Mouse (Mus musculus): ENCODE measurements around the gene 2310057M21Rik. TPM values are rescaled to one million over a fixed set of nuclear protein-coding genes. Genes with fewer than 3 reads are reported as not detected.
A peak's percentile ranks its signal among the peaks of the same experiment; 100 is the strongest.
"Not testable (repeated sequence)": the region's sequence is repeated elsewhere in the genome, so short reads cannot be mapped to it uniquely, and the experiment has no call there.

2310057M21Rik gene
- polyA plus RNA-seq (2015; fragmentation: Nextera tagmentation; extraction: Ambion mirVana) = 17.7 and 19.2 TPM in 2 replicates

DNA sequence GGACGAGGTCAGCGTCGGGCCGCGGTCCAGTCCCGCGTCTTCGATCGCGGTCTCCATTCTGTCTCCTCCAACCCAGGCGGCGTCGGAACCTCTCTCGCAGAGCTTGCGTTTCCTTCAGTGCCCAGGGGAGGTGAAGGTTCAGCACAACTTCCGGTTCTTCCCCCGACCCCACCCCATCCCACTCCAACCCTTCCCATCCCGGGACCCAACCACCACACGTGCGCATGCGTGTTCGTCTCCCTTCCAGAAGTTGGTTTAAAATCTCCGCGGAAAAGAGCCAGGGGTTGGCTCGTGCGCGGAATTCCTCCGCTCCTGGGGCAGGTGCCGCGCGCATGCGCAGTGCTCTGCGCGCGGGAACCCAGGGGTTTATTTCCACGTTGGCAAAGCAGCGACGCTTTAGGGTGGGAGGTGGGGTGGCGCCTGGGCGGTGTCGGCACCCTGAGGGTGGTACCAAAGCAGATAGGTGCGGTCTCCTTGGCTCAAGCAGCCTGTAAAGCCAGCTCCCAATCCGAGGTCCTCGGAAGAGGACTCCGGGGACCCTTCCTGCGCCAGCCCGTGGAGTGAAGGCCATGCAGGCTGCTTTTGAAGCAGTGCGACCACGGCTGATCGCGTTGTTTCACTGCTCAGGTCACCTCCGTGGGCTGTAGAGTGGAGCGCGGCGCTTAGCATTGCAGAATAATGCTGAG, at the start of gene 2310057M21Rik:
2310057M21Rik (minus strand) TSS at position 145 of the 686 bp plus-strand sequence.
- H3K9ac ChIP-seq = peak within 1 kb of the TSS; percentile 80
- H3K4me1 ChIP-seq = peaks cover 4% of the 10 kb centered on the region; the same call in 1 of the 2 replicates
- peaks cover 6% of the 10 kb centered on the region for H3K36me3 ChIP-seq
- H3K4me2 ChIP-seq = peak within 1 kb of the TSS; percentile 89
- H3K9me3 ChIP-seq = no peaks in the 10 kb centered on the region
- peak within 1 kb of the TSS; percentile 95 for H3K27ac ChIP-seq
- peak within 1 kb of the TSS; percentile 94 for H3K4me3 ChIP-seq (replicated peaks)
- no peaks in the 10 kb centered on the region for H3K27me3 ChIP-seq (replicated peaks)
- WGBS = under 1% methylated on average over 55 of the region's 55 CpGs
- peak; percentile 97 for ATAC-seq (ENCODE audit: insufficient read depth, low FRiP score, low read depth)

DNA sequence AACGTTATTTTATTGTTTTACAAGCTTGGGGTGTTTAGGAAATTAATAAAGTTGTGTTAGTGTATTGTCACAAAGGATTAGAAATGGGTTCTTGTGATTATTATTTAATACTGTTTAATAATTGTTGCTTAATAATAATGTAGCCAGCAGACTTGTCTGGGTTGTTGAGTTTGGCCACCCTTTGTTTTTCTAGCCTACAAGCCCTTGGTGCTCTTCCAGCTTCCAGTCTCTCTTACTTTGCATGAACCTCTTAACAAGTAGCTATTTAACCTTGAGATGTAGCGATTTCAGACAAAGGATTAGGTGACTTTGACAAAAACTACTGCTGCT, 49.3 kb upstream of the 2310057M21Rik start:
- ATAC-seq (ENCODE audit: insufficient read depth, low FRiP score, low read depth) = no peak
- no peak overlapping the region for H3K9ac ChIP-seq
- no peak overlapping the region for H3K27ac ChIP-seq
- H3K36me3 ChIP-seq = no peaks in the 10 kb centered on the region
- peak overlapping the region; percentile 66; the same call in 1 of the 2 replicates for H3K4me2 ChIP-seq
- H3K4me1 ChIP-seq = 0 out of 2 replicates have a peak, but pooled peaks cover 10% of the 10 kb centered on the region
- WGBS = 44% methylated on average over 2 of the region's 2 CpGs
- H3K27me3 ChIP-seq (replicated peaks) = no peaks in the 10 kb centered on the region
- no peak overlapping the region; the same call in 1 of the 2 replicates for H3K4me3 ChIP-seq (replicated peaks)
- H3K9me3 ChIP-seq = no peaks in the 10 kb centered on the region

DNA sequence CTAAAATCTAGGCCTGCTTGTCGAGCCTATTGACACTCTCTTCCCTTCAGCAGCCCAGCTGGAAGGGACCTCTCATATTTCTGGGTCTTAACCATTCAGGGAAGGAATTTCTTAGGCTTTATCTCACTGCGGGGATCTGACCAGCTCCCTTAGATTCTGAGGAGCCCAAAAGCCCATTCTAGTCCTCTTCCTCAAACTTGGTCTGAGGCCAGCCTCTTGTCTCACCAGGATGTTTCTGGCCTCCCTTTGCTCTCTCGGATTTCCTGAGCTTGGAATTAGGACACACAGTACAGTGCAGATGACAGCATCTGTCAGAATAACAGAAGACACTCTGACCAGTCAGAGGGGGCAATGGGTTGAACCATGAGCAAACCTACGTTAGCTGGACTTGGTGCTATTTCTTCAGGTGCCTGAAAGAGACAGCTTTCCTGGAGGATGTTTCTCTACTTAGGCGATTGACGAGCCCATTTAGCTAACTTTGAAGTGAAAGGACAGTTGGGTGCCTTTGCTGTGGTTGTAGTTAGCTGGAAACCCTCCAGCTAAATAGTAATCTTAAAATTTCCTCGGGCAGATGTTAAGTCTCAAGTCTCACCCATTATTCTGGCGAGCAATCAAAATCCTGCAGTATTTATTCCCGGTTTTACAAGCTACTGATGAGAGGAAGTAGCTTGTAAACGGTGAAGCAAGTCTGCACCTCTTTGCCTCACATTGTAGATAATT, 48.8 kb upstream of the 2310057M21Rik start:
- Histone ChIP-seq H3K36me3 (no peaks in the 10 kb centered on the region), H3K9me3 (no peaks in the 10 kb centered on the region), H3K27me3 (replicated peaks) (no peaks in the 10 kb centered on the region), H3K9ac (no peak overlapping the region; the same call in 1 of the 2 replicates), H3K4me3 (replicated peaks) (peak overlapping the region; percentile 93), H3K4me1 (0 out of 2 replicates have a peak, but pooled peaks cover 10% of the 10 kb centered on the region), H3K4me2 (peak overlapping the region; percentile 66), H3K27ac (peak overlapping the region; percentile 84)
- WGBS = 29% methylated on average over 10 of the region's 10 CpGs
- ATAC-seq (ENCODE audit: insufficient read depth, low FRiP score, low read depth) = no peak

DNA sequence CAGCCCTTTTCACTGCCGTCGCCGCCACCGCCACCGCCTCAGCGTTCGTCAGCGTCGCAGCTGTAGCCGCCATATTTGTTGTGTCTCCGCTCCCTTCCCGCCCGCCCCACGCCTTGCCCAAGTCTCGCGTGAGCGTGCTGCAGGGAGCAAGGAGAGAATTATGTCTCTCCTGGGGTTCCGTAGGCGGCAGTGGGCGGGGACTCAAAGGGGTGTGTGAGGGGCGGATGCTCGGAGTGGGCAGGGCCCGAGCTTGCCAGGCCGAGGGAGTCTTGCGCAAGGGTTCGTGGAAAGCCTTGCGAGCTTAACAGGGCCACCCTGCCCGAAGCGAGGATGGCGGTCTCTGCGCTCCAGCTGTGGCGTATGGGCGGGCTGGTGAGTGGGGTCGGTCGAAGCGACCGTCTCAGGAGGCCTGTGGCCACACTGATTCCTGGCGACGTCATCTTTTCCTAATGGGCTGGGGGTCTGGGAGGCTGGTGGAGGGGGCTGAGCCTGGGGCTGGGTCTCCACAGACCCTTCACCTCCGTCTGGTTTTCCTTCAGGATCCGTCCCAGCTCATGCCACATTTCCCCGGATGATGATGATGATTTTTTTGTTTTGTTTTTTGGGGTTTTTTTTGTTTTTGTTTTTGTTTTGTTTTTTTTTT, 48.0 kb upstream of the 2310057M21Rik start, which contains the start of the genes Ikzf5 and Acadsb:
Ikzf5 (minus strand) TSS at position 106 of the 643 bp plus-strand sequence.
Acadsb (plus strand) TSS at position 186 of the 643 bp plus-strand sequence.
- under 1% methylated on average over 42 of the region's 42 CpGs for WGBS
- ATAC-seq (ENCODE audit: insufficient read depth, low FRiP score, low read depth) = peak; percentile 99
- H3K9ac ChIP-seq = peak within 1 kb of the TSS; percentile 92

DNA sequence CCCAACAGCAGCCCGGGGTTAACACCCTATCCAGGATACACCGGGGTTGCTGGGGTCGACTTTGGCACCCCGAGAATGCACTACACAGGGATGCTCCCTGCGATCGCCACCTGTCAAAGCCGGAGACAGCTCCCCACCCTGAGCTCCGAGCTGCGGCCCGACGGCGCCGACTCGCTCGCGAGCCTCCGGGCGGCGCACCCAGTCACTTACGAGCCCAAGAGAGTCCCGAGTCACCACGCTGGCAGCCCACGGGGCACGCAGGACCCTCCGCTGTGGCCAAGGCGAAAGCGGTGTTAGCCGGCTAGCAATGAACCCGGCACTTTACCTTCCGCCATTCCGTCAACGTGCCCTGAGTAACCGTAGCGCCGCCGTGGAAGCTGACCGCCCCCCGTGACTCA, 47.4 kb upstream of the 2310057M21Rik start:
- peak overlapping the region; percentile 92 for H3K9ac ChIP-seq
- peak overlapping the region; percentile 93 for H3K4me3 ChIP-seq (replicated peaks)
- no peaks in the 10 kb centered on the region for H3K27me3 ChIP-seq (replicated peaks)
- no peaks in the 10 kb centered on the region for H3K9me3 ChIP-seq
- 0 out of 2 replicates have a peak overlapping the region, but pooled peaks have one; percentile 31 for H3K27ac ChIP-seq
- ATAC-seq (ENCODE audit: insufficient read depth, low FRiP score, low read depth) = peak; percentile 54
- WGBS = 0% methylated on average over 38 of the region's 38 CpGs
- H3K4me2 ChIP-seq = peak overlapping the region; percentile 74
- 0 out of 2 replicates have a peak, but pooled peaks cover 10% of the 10 kb centered on the region for H3K4me1 ChIP-seq
- H3K36me3 ChIP-seq = no peaks in the 10 kb centered on the region

More for the DNA sequence above, 48.0 kb upstream of the 2310057M21Rik start, which contains the start of the genes Ikzf5 and Acadsb:
- no peaks in the 10 kb centered on the region for H3K9me3 ChIP-seq
- H3K27me3 ChIP-seq (replicated peaks) = no peaks in the 10 kb centered on the region
- no peaks in the 10 kb centered on the region for H3K36me3 ChIP-seq
- H3K4me3 ChIP-seq (replicated peaks) = peak within 1 kb of the TSS; percentile 93
- peak within 1 kb of the TSS; percentile 74 for H3K4me2 ChIP-seq
- 0 out of 2 replicates have a peak, but pooled peaks cover 10% of the 10 kb centered on the region for H3K4me1 ChIP-seq
- peak within 1 kb of the TSS; percentile 84 for H3K27ac ChIP-seq

DNA sequence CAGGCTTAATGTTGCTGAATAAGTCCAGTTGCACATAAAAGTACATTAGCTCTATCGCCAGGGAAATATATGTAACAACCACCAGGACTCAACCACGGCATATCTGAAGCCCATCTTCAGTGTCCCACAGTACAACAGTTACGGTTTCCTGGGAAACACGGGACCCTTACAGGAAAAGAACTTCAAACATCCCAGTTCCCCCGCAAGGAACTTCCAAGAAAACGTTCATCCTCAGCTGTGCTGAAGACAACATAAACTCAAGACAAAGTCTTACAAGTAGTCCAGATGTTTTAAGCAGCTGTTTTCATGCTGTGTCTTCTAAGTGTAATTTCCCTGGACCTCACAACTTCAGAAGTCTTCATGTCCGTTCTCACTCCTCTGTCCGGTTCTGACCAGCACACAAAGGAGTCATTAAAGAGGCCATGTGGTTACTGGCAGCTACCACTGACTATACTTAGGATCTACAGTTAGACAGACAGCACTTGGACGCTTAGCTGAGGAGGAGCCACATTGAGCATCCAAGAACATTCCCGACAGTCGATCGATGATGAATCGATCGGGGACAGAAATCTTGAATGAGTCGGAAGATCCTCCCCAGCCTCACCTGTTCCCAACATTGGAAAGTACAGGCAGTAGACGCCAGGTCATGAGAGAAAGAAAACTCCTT, 46.9 kb upstream of the 2310057M21Rik start:
- peak overlapping the region; percentile 93 for H3K4me3 ChIP-seq (replicated peaks)
- WGBS = 5% methylated on average over 16 of the region's 16 CpGs
- H3K27ac ChIP-seq = 0 out of 2 replicates have a peak overlapping the region, but pooled peaks have one; percentile 31

DNA sequence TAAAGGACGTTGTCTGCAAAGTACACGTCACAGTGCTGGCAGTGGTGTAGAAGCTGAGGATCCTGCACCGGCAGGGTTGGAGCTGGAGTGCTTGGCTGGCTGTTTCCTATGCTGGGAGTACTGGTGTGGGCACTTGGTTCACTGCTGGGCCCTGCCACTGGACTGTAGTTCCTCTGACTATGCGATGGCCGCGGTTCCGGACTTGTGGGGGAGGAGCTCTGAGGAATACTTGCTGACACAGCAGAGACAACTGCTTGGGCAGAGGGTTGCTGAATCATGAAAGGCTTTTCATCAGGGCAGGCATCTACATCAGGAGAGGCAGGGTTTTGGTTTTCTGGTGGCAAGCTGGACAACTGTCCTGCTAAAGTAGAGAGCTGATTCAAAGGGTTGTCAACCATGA, 29.2 kb upstream of the 2310057M21Rik start:
- H3K27ac ChIP-seq; H3K27me3 ChIP-seq (replicated peaks); ATAC-seq (ENCODE audit: insufficient read depth, low FRiP score, low read depth); H3K36me3 ChIP-seq; H3K4me1 ChIP-seq; H3K9ac ChIP-seq; H3K4me3 ChIP-seq (replicated peaks); H3K9me3 ChIP-seq; H3K4me2 ChIP-seq: not testable (repeated sequence)
- 85% methylated on average over 7 of the region's 7 CpGs for WGBS

More for the DNA sequence above, 46.9 kb upstream of the 2310057M21Rik start:
- H3K36me3 ChIP-seq = no peaks in the 10 kb centered on the region
- peak overlapping the region; percentile 74 for H3K4me2 ChIP-seq
- H3K9ac ChIP-seq = peak overlapping the region; percentile 92
- H3K9me3 ChIP-seq = no peaks in the 10 kb centered on the region
- 0 out of 2 replicates have a peak, but pooled peaks cover 10% of the 10 kb centered on the region for H3K4me1 ChIP-seq
- H3K27me3 ChIP-seq (replicated peaks) = no peaks in the 10 kb centered on the region
- no peak for ATAC-seq (ENCODE audit: insufficient read depth, low FRiP score, low read depth)

DNA sequence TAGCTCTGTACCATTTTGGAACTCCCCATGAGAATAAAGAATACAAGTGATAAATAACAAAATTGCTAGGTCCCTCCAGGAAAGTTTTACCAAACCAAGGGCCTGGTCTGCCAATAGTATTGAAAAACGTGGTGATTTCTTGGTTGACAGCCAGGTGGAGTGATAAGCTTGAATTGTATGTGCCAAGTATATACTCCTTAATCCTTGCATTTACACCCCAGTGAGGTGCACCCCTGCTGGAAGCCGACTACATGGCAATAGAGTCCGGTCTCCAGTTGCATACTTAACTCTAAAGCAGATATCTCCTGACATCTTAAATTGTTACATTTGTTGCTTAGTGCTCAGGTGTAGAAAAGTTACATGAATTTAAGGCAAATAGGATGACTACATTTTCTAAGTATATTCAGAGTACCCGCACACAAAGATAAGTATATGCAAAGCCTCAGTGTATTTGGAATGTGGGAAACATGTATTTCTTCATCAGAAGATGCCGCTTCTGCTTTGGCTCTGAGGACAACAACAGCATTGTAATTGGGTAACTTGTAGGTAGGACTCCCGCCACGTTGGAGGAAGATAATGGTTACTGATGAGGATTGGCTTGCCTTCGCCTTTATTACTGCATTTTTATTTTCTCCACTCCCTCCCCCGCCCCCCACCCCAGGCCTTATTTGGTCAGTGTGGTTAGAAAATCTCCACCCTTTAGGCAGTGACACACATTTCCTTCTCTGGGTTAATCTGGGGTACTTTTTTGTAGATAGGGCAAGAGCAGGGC, 9.5 kb upstream of the 2310057M21Rik start:
- ATAC-seq (ENCODE audit: insufficient read depth, low FRiP score, low read depth) = no peak
- Histone ChIP-seq H3K9me3 (no peaks in the 10 kb centered on the region), H3K36me3 (no peaks in the 10 kb centered on the region), H3K27me3 (replicated peaks) (no peaks in the 10 kb centered on the region), H3K4me3 (replicated peaks) (peak overlapping the region; percentile 75), H3K27ac (peak overlapping the region; percentile 97; the same call in 1 of the 2 replicates), H3K9ac (no peak overlapping the region), H3K4me2 (peak overlapping the region; percentile 56), H3K4me1 (no peaks in the 10 kb centered on the region; the same call in 1 of the 2 replicates)
- WGBS = 67% methylated on average over 9 of the region's 9 CpGs

DNA sequence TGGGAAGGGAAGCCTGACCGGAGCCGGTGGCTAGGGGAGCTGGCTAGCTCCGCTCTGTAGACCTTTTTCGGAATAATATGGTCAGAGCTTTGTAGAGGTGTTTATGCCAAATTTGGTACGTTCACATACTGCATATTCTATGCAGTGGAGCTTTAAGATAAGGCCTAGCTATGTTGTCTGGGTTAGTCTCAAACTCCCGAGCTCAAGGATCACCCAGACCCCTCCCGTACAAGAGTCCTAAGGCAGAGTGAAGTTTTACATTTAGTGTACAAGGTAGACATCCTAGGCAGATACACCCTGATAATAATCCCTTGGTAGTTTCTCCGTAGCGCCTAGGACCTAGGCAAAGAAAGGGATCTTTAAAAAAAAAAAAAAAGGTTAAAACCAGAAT, 8.9 kb upstream of the 2310057M21Rik start:
- peak overlapping the region; percentile 97 for H3K27ac ChIP-seq
- H3K9ac ChIP-seq = peak overlapping the region; percentile 91
- H3K27me3 ChIP-seq (replicated peaks) = no peaks in the 10 kb centered on the region
- no peaks in the 10 kb centered on the region for H3K36me3 ChIP-seq
- no peaks in the 10 kb centered on the region; the same call in 1 of the 2 replicates for H3K4me1 ChIP-seq
- 7% methylated on average over 9 of the region's 9 CpGs for WGBS
- no peak for ATAC-seq (ENCODE audit: insufficient read depth, low FRiP score, low read depth)
- peak overlapping the region; percentile 75 for H3K4me3 ChIP-seq (replicated peaks)
- H3K9me3 ChIP-seq = no peaks in the 10 kb centered on the region
- peak overlapping the region; percentile 56 for H3K4me2 ChIP-seq

DNA sequence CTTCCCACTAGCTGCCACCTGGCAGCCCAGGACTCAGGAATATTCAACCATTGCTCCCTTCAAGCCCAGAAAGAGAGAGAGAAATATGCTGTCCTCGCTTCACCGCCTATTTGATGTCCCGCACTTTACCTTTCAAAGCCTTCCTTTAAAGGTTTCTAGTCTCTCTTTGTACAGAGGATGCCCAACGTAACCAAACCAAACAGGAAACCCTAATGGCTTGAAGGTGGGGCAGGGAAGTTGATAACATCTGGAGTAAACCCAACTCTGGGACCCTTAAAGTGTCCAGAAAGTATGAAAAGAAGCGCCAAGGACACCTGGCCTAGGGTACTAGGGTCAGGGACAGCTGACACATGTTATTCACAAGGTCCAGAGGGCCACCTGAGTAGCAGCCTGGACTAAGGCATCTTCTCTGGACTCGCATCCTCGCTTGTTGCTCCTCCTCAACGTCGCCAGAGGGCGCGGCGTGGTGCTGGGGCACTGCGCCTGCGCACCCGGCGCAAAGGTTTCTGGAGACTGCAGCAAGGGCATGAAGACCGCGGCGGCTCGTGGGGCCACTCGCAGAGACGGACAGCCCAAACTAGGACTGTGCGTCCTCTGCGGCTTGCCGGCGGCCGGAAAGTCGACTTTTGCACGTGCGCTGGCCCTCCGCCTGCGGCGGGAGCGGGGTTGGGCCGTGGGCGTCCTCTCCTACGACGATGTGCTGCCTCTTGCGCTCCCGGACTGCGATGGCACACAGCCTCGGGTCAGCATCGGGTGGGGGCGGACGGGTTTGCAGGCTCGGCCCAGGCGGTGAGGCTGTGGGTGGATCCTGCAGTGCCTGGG, 8.3 kb upstream of the 2310057M21Rik start, which contains the start of gene Pstk:
Pstk (plus strand) TSS at position 494 of the 822 bp plus-strand sequence.
- peak within 1 kb of the TSS; percentile 97 for H3K27ac ChIP-seq
- no peaks in the 10 kb centered on the region for H3K9me3 ChIP-seq
- H3K36me3 ChIP-seq = no peaks in the 10 kb centered on the region
- H3K4me2 ChIP-seq = peak within 1 kb of the TSS; percentile 56
- no peaks in the 10 kb centered on the region; the same call in 1 of the 2 replicates for H3K4me1 ChIP-seq
- WGBS = 4% methylated on average over 47 of the region's 47 CpGs
- H3K9ac ChIP-seq = peak within 1 kb of the TSS; percentile 91
- H3K27me3 ChIP-seq (replicated peaks) = no peaks in the 10 kb centered on the region
- H3K4me3 ChIP-seq (replicated peaks) = peak within 1 kb of the TSS; percentile 75
- ATAC-seq (ENCODE audit: insufficient read depth, low FRiP score, low read depth) = peak; percentile 96

Data from stomach, embryonic 15.5 days (tissue).